Mouse (Mus musculus): ENCODE data around the gene Gngt2. TPM values are rescaled to one million over a fixed set of nuclear protein-coding genes. Genes with fewer than 3 reads are reported as not detected.

The Gngt2 gene
- 54.2 to 69.8 TPM (median 60.7 TPM) in 4 replicates for total RNA-seq (2023; ENCODE audit: inconsistent age)

GRCm38 (mm10) chr11:95837059-95837458 lies at the start of gene Gngt2:
Gene Gngt2 (plus strand): TSS chr11:95837216.

GRCm38 (mm10) chr11:95824071-95824876 lies 12.7 kb upstream of the Gngt2 start, which contains the start of gene Phospho1:
Gene Phospho1 (plus strand): TSS chr11:95824499.

GRCm38 (mm10) chr11:95842074-95842681 lies 5.2 kb downstream of the Gngt2 start, which contains the start of gene Abi3:
Gene Abi3 (minus strand): TSS chr11:95842476.

Other genes with a start within 250 kb of the Gngt2 start
- 5.6 to 7.2 TPM (median 6.7 TPM) in 4 replicates for gene Ngfr, start 249.5 kb upstream of the Gngt2 start, total RNA-seq (2023; ENCODE audit: inconsistent age)
- 44.6 to 55.8 TPM (median 53.5 TPM) in 4 replicates for gene Phb, start 170.3 kb upstream of the Gngt2 start, total RNA-seq (2023; ENCODE audit: inconsistent age)
- 53.2 to 59.1 TPM (median 57.0 TPM) in 4 replicates for gene Zfp652, start 124.5 kb upstream of the Gngt2 start, total RNA-seq (2023; ENCODE audit: inconsistent age)
- 1.9 to 2.7 TPM (median 2.2 TPM) in 4 replicates for gene B130006D01Rik, start 113.6 kb upstream of the Gngt2 start, total RNA-seq (2023; ENCODE audit: inconsistent age)
- gene Phospho1, start 12.7 kb upstream of the Gngt2 start, total RNA-seq (2023; ENCODE audit: inconsistent age): not detected in 4 replicates
- 78.5 to 94.6 TPM (median 87.2 TPM) in 4 replicates for gene Abi3, start 5.3 kb downstream of the Gngt2 start, total RNA-seq (2023; ENCODE audit: inconsistent age)
- gene B4galnt2, start 77.7 kb downstream of the Gngt2 start, total RNA-seq (2023; ENCODE audit: inconsistent age): 0.90 to 1.3 TPM (median 1.2 TPM) in 3 of 4 replicates, not detected in the other
- gene Igf2bp1, start 168.7 kb downstream of the Gngt2 start, total RNA-seq (2023; ENCODE audit: inconsistent age): not detected in 4 replicates
- not detected in 4 replicates for gene Gip, start 187.3 kb downstream of the Gngt2 start, total RNA-seq (2023; ENCODE audit: inconsistent age)
- 56.9 to 67.6 TPM (median 63.2 TPM) in 4 replicates for gene Snf8, start 197.7 kb downstream of the Gngt2 start, total RNA-seq (2023; ENCODE audit: inconsistent age)
- 48.9 to 53.1 TPM (median 49.5 TPM) in 4 replicates for gene Ube2z, start 228.2 kb downstream of the Gngt2 start, total RNA-seq (2023; ENCODE audit: inconsistent age)
- 96.5 to 132 TPM (median 104 TPM) in 4 replicates for gene Atp5g1, start 238.5 kb downstream of the Gngt2 start, total RNA-seq (2023; ENCODE audit: inconsistent age)